Mouse (Mus musculus) midbrain, embryonic 13.5 days (tissue): ENCODE data around the gene Mylk4. TPM values are rescaled to one million over a fixed set of nuclear protein-coding genes. Genes with fewer than 3 reads are reported as not detected.
A peak's percentile ranks its signal among the peaks of the same experiment; 100 is the strongest.

Experiments
- ATAC-seq: fragments of 200-750 bp; cut with Nextera tagmentation; 2 replicates; pipeline ENCODE4 v1.8.0; 2017; ENCODE audit warnings: mild to moderate bottlenecking, moderate TSS enrichment, moderate library complexity
- H3K27ac ChIP-seq: fragments of 300-500 bp; sonication (generic); 2 replicates; pipeline ENCODE4 v1.5.1; 2015; ENCODE audit warnings: inconsistent platforms, mild to moderate bottlenecking, moderate library complexity
- H3K27me3 ChIP-seq: fragments of 300-500 bp; sonication (generic); 2 replicates; pipeline ENCODE4 v1.6.1; 2015; ENCODE audit warnings: mild to moderate bottlenecking, inconsistent platforms
- H3K36me3 ChIP-seq: fragments of 300-500 bp; sonication (generic); 2 replicates; pipeline ENCODE4 v1.6.1; 2015; ENCODE audit warnings: mild to moderate bottlenecking, inconsistent platforms
- H3K4me1 ChIP-seq: fragments of 300-500 bp; sonication (generic); replicated peaks from 2 replicates; pipeline ENCODE4 v1.6.1; 2015; ENCODE audit warnings: inconsistent platforms
- H3K4me2 ChIP-seq: fragments of 300-500 bp; sonication (generic); replicated peaks from 2 replicates; pipeline ENCODE4 v1.6.1; 2015; ENCODE audit warnings: moderate library complexity, mild to moderate bottlenecking, inconsistent platforms
- H3K4me3 ChIP-seq: fragments of 300-500 bp; sonication (generic); replicated peaks from 2 replicates; pipeline ENCODE4 v1.5.1; 2015; ENCODE audit warnings: mild to moderate bottlenecking, inconsistent platforms
- H3K9ac ChIP-seq: fragments of 300-500 bp; sonication (generic); replicated peaks from 2 replicates; pipeline ENCODE4 v1.6.1; 2015; ENCODE audit warnings: mild to moderate bottlenecking, inconsistent platforms
- H3K9me3 ChIP-seq: fragments of 300-500 bp; sonication (generic); 2 replicates; pipeline ENCODE4 v1.6.1; 2016; ENCODE audit warnings: mild to moderate bottlenecking, inconsistent platforms
- WGBS: fragments of 180-500 bp; shearing (Covaris S2); methylation state at CpG from one replicate; pipeline ENCODE4 v1.1.7; 2015; 5-methylcytosine and 5-hydroxymethylcytosine counted together
- polyA plus RNA-seq: library from polyadenylated mRNA; unstranded; fragments of >200 nt; fragmentation: Nextera tagmentation; extraction: Ambion mirVana; gene quantifications from 2 replicates; pipeline ENCODE4 v1.2.1, GENCODE M21; 2015

Mylk4 gene
- polyA plus RNA-seq, 1 experiment from 2014 or later, result 0.04 TPM

DNA sequence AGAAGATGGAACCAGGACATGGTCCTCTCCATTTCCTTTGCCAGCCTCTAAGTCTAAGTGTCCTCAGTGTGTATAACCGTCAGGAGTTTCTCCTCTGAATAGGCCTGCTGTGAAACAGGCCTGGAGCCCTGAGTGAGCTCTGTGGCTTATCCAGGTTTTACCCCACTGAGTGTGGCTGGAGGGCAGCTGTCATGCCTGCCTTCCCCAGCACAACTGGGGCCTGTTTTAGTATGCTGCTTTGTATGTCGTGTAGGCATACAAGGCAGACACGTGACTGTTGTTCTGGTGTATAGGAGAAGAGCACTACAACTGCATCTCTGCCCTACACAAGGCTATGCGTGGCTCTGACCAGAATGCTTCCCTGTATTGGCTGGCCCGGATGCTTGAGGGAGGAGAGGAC is 36.2 kb upstream of the Mylk4 start:
- ATAC-seq, result no peak
- WGBS, result 91% methylated on average over 5 of the region's 5 CpGs
- no peak overlapping the region for H3K27ac ChIP-seq
- no peaks in the 10 kb centered on the region for H3K9me3 ChIP-seq
- no peak overlapping the region for H3K4me3 ChIP-seq
- H3K36me3 ChIP-seq, result peaks cover 61% of the 10 kb centered on the region
- no peak overlapping the region for H3K4me2 ChIP-seq
- H3K4me1 ChIP-seq, result no peaks in the 10 kb centered on the region
- H3K9ac ChIP-seq, result no peak overlapping the region
- no peaks in the 10 kb centered on the region for H3K27me3 ChIP-seq

- Histone ChIP-seq H3K27me3 (no peaks in the 10 kb centered on the region), H3K36me3 (peaks cover 65% of the 10 kb centered on the region)
- WGBS, result 98% methylated on average over 3 of the region's 3 CpGs
Measured at GRCm38 (mm10) chr13:32819241-32819640, 35.5 kb upstream of the Mylk4 start.

DNA sequence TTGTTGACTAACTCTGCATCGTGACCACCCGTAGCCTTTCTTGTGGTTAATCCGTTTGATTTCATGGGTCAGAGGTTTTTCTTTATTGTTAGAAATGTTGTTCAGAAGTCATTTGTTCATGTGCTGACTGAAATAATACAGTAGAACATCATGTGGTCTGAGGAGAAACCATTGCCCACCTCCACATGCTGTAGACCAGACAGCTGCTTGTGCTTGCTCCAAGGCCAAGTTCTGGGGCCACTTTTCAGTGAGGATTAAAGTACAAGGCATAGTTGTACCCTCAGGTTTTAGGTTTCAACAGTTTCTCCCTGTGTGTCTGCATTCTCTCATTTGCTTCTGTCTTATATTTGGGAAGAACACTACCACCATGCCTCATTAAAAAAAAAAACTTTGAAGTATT is 23.9 kb upstream of the Mylk4 start:
- no peak for ATAC-seq
- Histone ChIP-seq H3K4me1 (peaks cover 35% of the 10 kb centered on the region), H3K9me3 (no peaks in the 10 kb centered on the region), H3K36me3 (peaks cover 31% of the 10 kb centered on the region), H3K9ac (no peak overlapping the region), H3K27me3 (no peaks in the 10 kb centered on the region), H3K4me3 (no peak overlapping the region), H3K4me2 (no peak overlapping the region), H3K27ac (no peak overlapping the region)
- 24% methylated on average over 3 of the region's 3 CpGs for WGBS

More at GRCm38 (mm10) chr13:32819241-32819640, 35.5 kb upstream of the Mylk4 start:
- no peaks in the 10 kb centered on the region for H3K4me1 ChIP-seq
- H3K9me3 ChIP-seq, result no peaks in the 10 kb centered on the region
- H3K4me2 ChIP-seq, result no peak overlapping the region
- no peak overlapping the region for H3K4me3 ChIP-seq
- no peak overlapping the region for H3K9ac ChIP-seq
- ATAC-seq, result no peak
- H3K27ac ChIP-seq, result no peak overlapping the region

GRCm38 (mm10) chr13:32806820-32807219 is 23.1 kb upstream of the Mylk4 start:
- H3K9me3 ChIP-seq, result no peaks in the 10 kb centered on the region
- WGBS, result 75% methylated on average over 7 of the region's 7 CpGs
- no peak overlapping the region for H3K4me3 ChIP-seq
- peaks cover 35% of the 10 kb centered on the region for H3K4me1 ChIP-seq
- H3K9ac ChIP-seq, result no peak overlapping the region
- H3K27me3 ChIP-seq, result no peaks in the 10 kb centered on the region
- no peak overlapping the region for H3K4me2 ChIP-seq
- H3K36me3 ChIP-seq, result peaks cover 31% of the 10 kb centered on the region
- ATAC-seq, result no peak
- H3K27ac ChIP-seq, result no peak overlapping the region

GRCm38 (mm10) chr13:32803701-32804345 is 20.1 kb upstream of the Mylk4 start:
- Histone ChIP-seq H3K4me2 (peak overlapping the region; percentile 83), H3K4me3 (peak overlapping the region; percentile 83), H3K36me3 (peaks cover 20% of the 10 kb centered on the region), H3K4me1 (peaks cover 41% of the 10 kb centered on the region), H3K27me3 (no peaks in the 10 kb centered on the region), H3K9ac (peak overlapping the region; percentile 77), H3K27ac (no peak overlapping the region), H3K9me3 (no peaks in the 10 kb centered on the region)
- no peak for ATAC-seq
- WGBS, result 62% methylated on average over 4 of the region's 4 CpGs

DNA sequence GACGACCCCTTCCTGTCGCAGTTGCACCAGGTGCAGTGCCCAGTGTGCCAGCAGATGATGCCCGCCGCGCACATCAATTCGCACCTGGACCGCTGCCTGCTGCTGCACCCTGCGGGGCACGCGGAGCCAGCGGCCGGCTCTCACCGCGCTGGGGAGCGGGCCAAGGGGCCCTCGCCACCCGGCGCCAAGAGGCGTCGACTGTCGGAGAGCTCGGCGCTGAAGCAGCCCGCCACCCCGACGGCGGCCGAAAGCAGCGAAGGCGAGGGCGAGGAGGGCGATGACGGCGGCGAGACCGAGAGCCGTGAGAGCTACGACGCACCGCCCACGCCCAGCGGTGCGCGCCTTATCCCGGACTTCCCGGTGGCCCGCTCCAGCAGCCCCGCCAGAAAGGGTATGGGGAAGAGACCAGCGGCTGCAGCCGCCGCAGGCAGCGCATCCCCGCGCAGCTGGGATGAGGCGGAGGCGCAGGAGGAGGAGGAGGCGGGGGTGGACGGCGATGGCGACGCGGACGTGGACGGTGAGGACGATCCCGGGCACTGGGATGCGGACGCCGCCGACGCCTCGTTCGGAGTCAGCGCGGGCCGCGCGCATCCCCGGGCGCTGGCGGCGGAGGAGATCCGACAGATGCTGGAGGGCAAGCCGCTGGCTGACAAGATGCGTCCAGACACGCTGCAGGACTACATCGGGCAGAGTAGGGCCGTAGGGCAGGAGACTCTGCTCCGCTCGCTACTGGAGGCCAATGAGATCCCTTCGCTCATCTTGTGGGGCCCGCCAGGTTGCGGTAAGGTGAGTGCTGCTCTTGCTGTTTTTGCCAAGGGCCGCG is 18.7 kb upstream of the Mylk4 start, which contains the start of gene D930007J09Rik:
D930007J09Rik (minus strand) TSS at position 591 of the 823 bp plus-strand sequence.
- ATAC-seq, result peak; percentile 62

GRCm38 (mm10) chr13:32801693-32802221 is 18.0 kb upstream of the Mylk4 start, which contains the start of gene Wrnip1:
TSS of gene Wrnip1 (plus strand) at chr13:32802038.
- Histone ChIP-seq H3K4me2 (peak within 1 kb of the TSS; percentile 83), H3K27ac (peak within 1 kb of the TSS; percentile 82), H3K9ac (peak within 1 kb of the TSS; percentile 77), H3K4me3 (peak within 1 kb of the TSS; percentile 83), H3K27me3 (no peaks in the 10 kb centered on the region), H3K36me3 (peaks cover 6% of the 10 kb centered on the region), H3K9me3 (no peaks in the 10 kb centered on the region), H3K4me1 (peaks cover 31% of the 10 kb centered on the region)
- under 1% methylated on average over 50 of the region's 51 CpGs for WGBS
- peak; percentile 99 for ATAC-seq

More for the DNA sequence above, 18.7 kb upstream of the Mylk4 start, which contains the start of gene D930007J09Rik:
- Histone ChIP-seq H3K9me3 (no peaks in the 10 kb centered on the region), H3K4me3 (peak within 1 kb of the TSS; percentile 83), H3K4me1 (peaks cover 35% of the 10 kb centered on the region), H3K36me3 (peaks cover 10% of the 10 kb centered on the region), H3K27me3 (no peaks in the 10 kb centered on the region), H3K27ac (peak within 1 kb of the TSS; percentile 82), H3K9ac (peak within 1 kb of the TSS; percentile 77), H3K4me2 (peak within 1 kb of the TSS; percentile 83)
- WGBS, result under 1% methylated on average over 95 of the region's 95 CpGs

- Histone ChIP-seq H3K27ac (no peak overlapping the region), H3K27me3 (no peaks in the 10 kb centered on the region), H3K9me3 (no peaks in the 10 kb centered on the region), H3K4me2 (peak overlapping the region; percentile 50), H3K4me1 (peaks cover 29% of the 10 kb centered on the region), H3K4me3 (peak overlapping the region; percentile 83), H3K36me3 (no peaks in the 10 kb centered on the region), H3K9ac (peak overlapping the region; percentile 56; the same call in 1 of the 2 replicates)
- no peak for ATAC-seq
Measured at GRCm38 (mm10) chr13:32800859-32801258, 17.1 kb upstream of the Mylk4 start.

DNA sequence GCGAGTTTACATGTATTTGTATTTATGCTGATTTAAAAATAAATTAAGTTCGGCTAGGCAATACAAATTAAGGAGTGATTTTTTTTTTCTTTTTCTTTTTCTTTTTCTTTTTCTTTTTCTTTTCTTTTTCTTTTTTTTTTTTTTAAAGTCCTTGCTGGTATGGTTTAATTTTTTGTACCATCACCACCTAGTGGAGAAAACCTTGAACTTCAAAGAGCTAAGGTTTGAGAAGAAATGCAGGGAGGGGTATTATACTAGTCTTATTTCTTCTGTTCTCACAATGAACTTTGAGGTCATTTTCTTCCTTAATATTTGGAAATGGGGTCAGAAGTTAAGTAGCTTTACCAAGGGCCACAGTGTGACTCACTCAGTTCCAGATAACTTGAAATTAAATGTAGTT is 15.4 kb upstream of the Mylk4 start:
- WGBS, result 74% methylated on average over 2 of the region's 2 CpGs
- Histone ChIP-seq H3K4me3 (no peak overlapping the region), H3K36me3 (no peaks in the 10 kb centered on the region), H3K27ac (no peak overlapping the region), H3K4me2 (no peak overlapping the region), H3K4me1 (peaks cover 18% of the 10 kb centered on the region), H3K9ac (no peak overlapping the region), H3K9me3 (no peaks in the 10 kb centered on the region), H3K27me3 (no peaks in the 10 kb centered on the region)
- ATAC-seq, result no peak

DNA sequence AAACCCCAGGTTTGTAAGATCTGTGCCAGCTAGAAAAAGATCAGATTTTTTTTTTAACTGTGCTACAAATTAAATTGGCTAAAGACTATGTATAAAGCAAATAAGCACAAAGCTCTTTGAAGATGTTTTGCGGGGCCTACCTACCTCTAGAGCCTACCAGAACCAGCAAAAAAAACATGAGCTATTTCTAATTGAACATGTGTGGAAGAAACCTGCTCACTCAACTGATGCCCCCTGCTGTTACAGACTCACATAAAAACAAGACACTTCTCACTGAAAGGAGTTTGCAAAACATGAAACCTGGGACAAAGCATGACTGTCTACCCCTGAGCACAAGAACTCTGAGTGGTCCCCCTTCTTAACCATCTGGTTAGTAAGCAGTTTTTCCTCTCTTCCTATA is 13.3 kb upstream of the Mylk4 start:
- 86% methylated on average over 1 of the region's 1 CpGs for WGBS
- H3K27ac ChIP-seq, result no peak overlapping the region
- H3K27me3 ChIP-seq, result no peaks in the 10 kb centered on the region
- no peak overlapping the region for H3K4me3 ChIP-seq
- peaks cover 6% of the 10 kb centered on the region; the same call in 1 of the 2 replicates for H3K4me1 ChIP-seq
- no peak overlapping the region for H3K4me2 ChIP-seq
- ATAC-seq, result no peak
- no peak overlapping the region for H3K9ac ChIP-seq
- H3K9me3 ChIP-seq, result no peaks in the 10 kb centered on the region
- no peaks in the 10 kb centered on the region for H3K36me3 ChIP-seq

GRCm38 (mm10) chr13:32795166-32795565 is 11.4 kb upstream of the Mylk4 start:
- WGBS, result 87% methylated on average over 5 of the region's 5 CpGs

GRCm38 (mm10) chr13:32794619-32795018 is 10.9 kb upstream of the Mylk4 start:
- Histone ChIP-seq H3K36me3 (no peaks in the 10 kb centered on the region), H3K4me3 (no peak overlapping the region), H3K4me1 (no peaks in the 10 kb centered on the region), H3K27me3 (no peaks in the 10 kb centered on the region), H3K4me2 (no peak overlapping the region), H3K27ac (no peak overlapping the region), H3K9me3 (no peaks in the 10 kb centered on the region), H3K9ac (no peak overlapping the region)
- WGBS, result 83% methylated on average over 2 of the region's 2 CpGs
- ATAC-seq, result no peak

More at GRCm38 (mm10) chr13:32795166-32795565, 11.4 kb upstream of the Mylk4 start:
- H3K27me3 ChIP-seq, result no peaks in the 10 kb centered on the region
- H3K36me3 ChIP-seq, result no peaks in the 10 kb centered on the region
- ATAC-seq, result no peak
- no peaks in the 10 kb centered on the region for H3K9me3 ChIP-seq
- no peak overlapping the region for H3K9ac ChIP-seq
- no peaks in the 10 kb centered on the region for H3K4me1 ChIP-seq
- H3K4me2 ChIP-seq, result no peak overlapping the region
- H3K27ac ChIP-seq, result no peak overlapping the region
- no peak overlapping the region for H3K4me3 ChIP-seq
